Mouse (Mus musculus): ENCODE measurements around the gene Wapl. TPM values are rescaled to one million over a fixed set of nuclear protein-coding genes. Genes with fewer than 3 reads are reported as not detected.

Wapl gene
- total RNA-seq (2021), result 10 to 100 TPM; 34.8 to 35.6 TPM
- long read RNA-seq, experiment 1, full-length matches to known transcripts, result 12 of 22 reads
- long read RNA-seq, experiment 1, partial matches to known transcripts, result 9 of 22 reads
- long read RNA-seq, experiment 1, other reads (novel, unspliced or antisense), result 1 of 22 reads
- long read RNA-seq, experiment 2, full-length matches to known transcripts, result 5 of 11 reads
- long read RNA-seq, experiment 2, partial matches to known transcripts, result 5 of 11 reads
- long read RNA-seq, experiment 2, other reads (novel, unspliced or antisense), result 1 of 11 reads

- intact Hi-C loops (cut with DNase I), result no loop called here
- peak; percentile 98 for DNase-seq (ENCODE audit: low spot score in 2 of 2)
Observed at GRCm38 (mm10) chr14:34673395-34674228, at the start of gene Wapl. Gene Wapl, plus strand, starts transcription at chr14:34673928.

GRCm38 (mm10) chr14:34626824-34627223 lies 46.9 kb upstream of the Wapl start:
- intact Hi-C loops (cut with DNase I), result no loop called here

GRCm38 (mm10) chr14:34632722-34633448 lies 40.8 kb upstream of the Wapl start:
- intact Hi-C loops (cut with DNase I), result no loop called here
- no peak for DNase-seq (ENCODE audit: low spot score in 2 of 2)

More at GRCm38 (mm10) chr14:34626824-34627223, 46.9 kb upstream of the Wapl start:
- no peak for DNase-seq (ENCODE audit: low spot score in 2 of 2)

DNA sequence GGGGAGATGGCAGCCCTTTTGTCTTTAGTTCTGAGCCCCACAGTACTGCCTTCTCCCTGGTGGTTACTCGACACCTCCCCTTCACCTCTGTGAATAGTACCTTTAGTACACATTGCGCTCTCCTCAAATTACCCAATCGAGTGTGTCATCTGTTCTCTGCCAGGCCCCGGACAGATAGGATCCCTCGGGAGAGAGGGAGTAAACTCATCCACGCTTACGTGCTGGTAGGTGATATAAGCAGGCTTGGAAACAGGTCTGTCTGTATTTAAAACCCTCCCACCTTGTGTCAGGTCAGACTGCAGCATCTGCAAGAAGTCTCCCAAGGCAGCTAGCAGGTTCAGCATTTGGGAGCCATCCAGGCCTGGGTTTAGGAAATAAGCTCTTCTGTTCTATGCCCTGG lies 38.5 kb upstream of the Wapl start:
- intact Hi-C loops (cut with DNase I), result no loop called here
- DNase-seq (ENCODE audit: low spot score in 2 of 2), result no peak

- no peak for DNase-seq (ENCODE audit: low spot score in 2 of 2)
- intact Hi-C loops (cut with DNase I), result no loop called here
Observed at GRCm38 (mm10) chr14:34635721-34636120, 38.0 kb upstream of the Wapl start.

DNA sequence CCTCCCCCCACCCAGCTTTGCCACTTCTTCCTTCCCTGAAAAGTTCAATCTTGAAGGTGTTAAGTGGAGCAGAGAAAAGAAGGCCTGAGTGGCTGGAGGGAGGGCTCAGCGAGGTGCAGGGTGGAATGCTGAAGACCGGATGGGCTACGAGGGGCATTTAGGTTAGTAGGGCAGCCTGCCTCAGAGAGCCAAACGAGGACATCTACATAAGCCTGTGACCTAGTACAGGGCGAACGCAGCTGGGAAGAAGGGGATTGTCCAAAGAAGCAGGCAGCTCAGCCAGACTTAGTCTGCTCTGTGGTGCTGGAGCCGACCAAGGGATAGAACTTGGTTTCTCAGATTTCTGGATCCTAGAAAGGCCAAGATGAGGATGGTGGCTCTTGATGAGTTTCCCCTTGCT lies 29.6 kb upstream of the Wapl start:
- DNase-seq (ENCODE audit: low spot score in 2 of 2), result no peak
- intact Hi-C loops (cut with DNase I), result no loop called here

DNA sequence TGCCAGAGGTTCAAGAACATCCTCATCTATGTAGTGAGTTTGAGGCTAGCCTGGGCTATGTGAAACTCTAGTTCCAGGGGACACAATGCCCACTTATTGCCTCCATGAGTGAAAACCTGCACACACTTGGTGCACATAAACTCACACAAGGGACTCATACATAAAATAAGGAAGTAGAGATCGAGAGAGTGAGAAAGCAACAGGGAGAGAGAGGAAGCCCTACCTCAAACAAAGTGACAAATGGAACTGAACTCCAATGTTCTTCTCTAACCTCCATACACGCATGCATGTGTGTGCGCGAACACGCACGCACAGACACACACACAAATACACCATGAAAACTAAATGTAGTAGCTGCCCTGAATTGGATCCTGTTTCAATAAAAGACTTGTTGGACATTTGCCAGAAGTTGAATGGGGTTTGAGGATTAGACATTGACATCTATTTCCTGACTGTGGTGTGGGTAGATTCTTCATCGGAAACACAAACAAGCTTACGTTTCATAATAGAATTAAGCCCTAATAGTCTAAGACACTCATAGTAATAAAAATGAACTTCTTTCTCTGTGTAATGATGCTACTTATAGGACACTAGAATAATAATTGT lies 25.8 kb upstream of the Wapl start:
- intact Hi-C loops (cut with DNase I), result no loop called here

DNA sequence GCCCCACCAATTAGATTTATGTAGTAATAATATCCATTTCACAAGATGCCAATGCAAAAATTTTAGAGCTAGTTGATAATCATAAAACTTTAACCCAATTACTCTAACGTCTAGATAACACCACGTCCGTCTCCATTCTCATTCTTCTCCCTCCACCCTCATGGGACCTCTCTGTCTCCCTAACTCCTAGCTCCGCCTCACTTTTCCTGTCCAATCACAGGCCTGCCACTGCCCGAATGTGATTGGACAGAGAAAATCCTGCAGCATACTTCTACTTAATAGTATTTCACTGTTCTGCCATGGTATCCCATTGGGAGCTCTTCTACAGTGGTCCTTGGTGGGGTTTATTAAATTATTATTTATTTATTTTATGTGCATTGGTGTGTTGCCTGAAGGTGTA lies 16.6 kb upstream of the Wapl start:
- no peak for DNase-seq (ENCODE audit: low spot score in 2 of 2)

More for the DNA sequence above, 25.8 kb upstream of the Wapl start:
- no peak for DNase-seq (ENCODE audit: low spot score in 2 of 2)

DNA sequence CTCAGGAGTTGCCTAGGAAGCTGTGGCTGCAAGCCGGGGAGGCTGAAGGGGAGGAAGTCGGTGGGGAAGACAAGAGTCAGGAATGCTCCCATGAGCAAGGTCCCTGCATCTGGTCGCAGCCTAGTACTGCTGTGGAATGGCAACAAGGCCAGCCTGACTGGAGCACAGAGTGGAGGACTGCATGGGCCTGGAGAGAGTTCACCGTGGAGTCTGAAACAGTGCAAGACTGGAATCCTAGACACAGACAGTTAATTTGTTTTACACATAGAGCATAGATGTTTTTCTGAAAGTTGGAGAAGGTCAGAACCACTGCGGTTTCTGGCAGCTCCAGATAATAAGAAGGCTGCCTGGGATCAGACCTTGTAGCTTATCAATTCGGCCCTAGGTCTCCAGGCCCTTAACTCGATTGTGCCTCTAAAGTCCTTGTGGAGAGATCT lies 13.4 kb upstream of the Wapl start:
- intact Hi-C loops (cut with DNase I), result no loop called here
- DNase-seq (ENCODE audit: low spot score in 2 of 2), result no peak

More for the DNA sequence above, 16.6 kb upstream of the Wapl start:
- intact Hi-C loops (cut with DNase I), result no loop called here

- no peak for DNase-seq (ENCODE audit: low spot score in 2 of 2)
- intact Hi-C loops (cut with DNase I), result no loop called here
Observed at GRCm38 (mm10) chr14:34660788-34661591, 12.7 kb upstream of the Wapl start.

- intact Hi-C loops (cut with DNase I), result no loop called here
- DNase-seq (ENCODE audit: low spot score in 2 of 2), result no peak
Observed at GRCm38 (mm10) chr14:34661621-34662477, 11.9 kb upstream of the Wapl start.

GRCm38 (mm10) chr14:34662478-34662826 lies 11.3 kb upstream of the Wapl start:
- intact Hi-C loops (cut with DNase I), result no loop called here
- DNase-seq (ENCODE audit: low spot score in 2 of 2), result no peak

- DNase-seq (ENCODE audit: low spot score in 2 of 2), result no peak
- intact Hi-C loops (cut with DNase I), result no loop called here
Observed at GRCm38 (mm10) chr14:34663381-34663780, 10.3 kb upstream of the Wapl start.

DNA sequence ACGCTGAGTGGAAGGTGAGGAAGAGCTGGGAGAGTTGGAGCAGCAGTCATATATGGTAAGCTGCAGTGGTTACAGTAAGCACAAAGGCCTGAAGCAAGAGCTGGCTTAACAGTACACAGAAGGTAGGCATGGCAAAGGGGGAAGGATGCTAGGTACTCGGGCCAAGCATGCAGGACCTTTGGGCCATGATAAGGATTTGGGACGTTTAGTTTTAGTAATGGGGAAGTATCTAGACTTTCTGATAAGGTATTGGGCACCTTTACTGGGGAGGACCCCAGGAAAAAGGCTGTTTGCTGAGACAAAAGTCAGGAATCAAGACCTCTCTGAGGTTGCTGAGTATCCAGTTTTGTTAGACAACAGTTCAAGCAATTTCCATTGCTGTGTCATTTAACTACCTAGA lies 4.6 kb upstream of the Wapl start:
- DNase-seq (ENCODE audit: low spot score in 2 of 2), result no peak
- intact Hi-C loops (cut with DNase I), result no loop called here

DNA sequence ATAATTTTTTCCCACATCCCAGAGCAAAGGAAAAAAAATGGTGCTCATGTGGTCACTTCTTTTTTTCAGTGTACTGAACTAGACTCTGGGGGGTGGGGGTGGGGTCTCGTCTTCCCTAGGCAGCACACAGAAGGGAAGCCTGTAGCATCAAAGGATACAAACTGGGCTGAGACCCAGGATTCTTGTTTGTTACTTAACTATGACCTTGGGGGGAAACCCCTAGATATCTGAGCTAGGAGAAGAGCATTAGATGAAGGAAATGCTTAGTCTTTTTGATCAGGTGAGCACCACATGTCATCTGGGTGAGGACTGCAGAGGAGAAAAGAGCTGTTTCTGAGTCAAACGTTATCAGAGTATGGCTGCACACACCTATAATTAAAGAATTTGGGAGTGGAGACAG lies 3.5 kb upstream of the Wapl start:
- intact Hi-C loops (cut with DNase I), result no loop called here

DNA sequence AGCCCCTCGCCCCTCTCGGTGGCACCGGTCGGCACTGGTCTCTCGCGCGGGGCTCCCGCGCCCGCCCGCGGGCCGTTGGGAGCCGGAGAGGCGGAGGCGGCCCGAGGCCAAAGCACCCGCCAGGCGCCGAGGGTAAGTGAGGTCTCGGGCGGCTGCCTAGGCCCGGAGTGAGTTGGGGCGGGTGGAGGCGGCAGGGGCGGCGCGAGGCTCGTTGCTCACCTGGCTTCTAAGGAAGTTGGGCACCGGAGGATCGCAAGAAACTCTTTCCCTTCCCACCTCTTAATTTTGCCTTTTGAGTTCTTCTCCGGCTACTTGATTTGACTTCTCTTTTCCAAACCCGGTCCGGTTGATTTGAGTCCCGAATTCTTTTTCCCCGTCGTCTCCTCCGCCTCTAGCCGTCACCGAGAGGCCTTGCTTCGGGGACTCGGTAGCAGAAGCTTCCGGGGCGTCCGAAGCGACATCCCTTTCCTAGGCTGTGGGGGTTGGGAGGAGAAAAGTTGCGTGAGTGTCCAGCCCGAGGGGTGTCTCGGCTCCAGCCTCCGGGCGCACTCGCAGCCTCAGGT lies 582 bp downstream of the Wapl start:
- intact Hi-C loops (cut with DNase I), result no loop called here
- DNase-seq (ENCODE audit: low spot score in 2 of 2), result peak in 1 of 2 experiments; percentile 25

More for the DNA sequence above, 3.5 kb upstream of the Wapl start:
- DNase-seq (ENCODE audit: low spot score in 2 of 2), result no peak

DNA sequence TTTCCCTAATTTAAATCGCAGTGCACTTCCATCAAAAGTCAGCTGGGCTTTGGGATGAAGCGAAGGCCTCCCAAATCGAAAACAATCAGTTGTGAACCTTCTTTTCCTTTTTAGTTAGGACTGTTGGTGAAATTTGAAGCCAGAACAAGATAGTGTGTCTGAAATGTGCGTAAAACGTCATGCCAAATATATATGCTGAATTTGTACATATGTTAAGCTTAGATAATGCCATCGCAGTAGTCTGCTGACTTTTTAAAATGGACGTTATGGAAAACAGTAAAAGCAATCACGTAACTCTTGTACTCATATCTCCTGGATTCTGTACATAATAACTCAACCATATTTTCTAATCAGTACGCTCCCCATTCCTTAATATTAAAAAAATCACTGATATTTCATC lies 1.2 kb downstream of the Wapl start:
- no peak for DNase-seq (ENCODE audit: low spot score in 2 of 2)
- intact Hi-C loops (cut with DNase I), result no loop called here

- no peak for DNase-seq (ENCODE audit: low spot score in 2 of 2)
- intact Hi-C loops (cut with DNase I), result no loop called here
Observed at GRCm38 (mm10) chr14:34675347-34675865, 1.7 kb downstream of the Wapl start.
